Mouse (Mus musculus): ENCODE measurements around the gene Tfec. TPM values are rescaled to one million over a fixed set of nuclear protein-coding genes. Genes with fewer than 3 reads are reported as not detected.

Gene Tfec
- polyA plus RNA-seq, 2 experiments from 2014 or later: not detected

- no peak for ATAC-seq
Observed at GRCm38 (mm10) chr6:16785166-16785565, 113.1 kb downstream of the Tfec start.

Other genes with a start within 250 kb of the Tfec start
- 100 to 1,000 TPM; 172 to 206 TPM for gene Tes, start 166.7 kb upstream of the Tfec start, polyA plus RNA-seq (2017; shearing (Covaris generic))